Mouse (Mus musculus): Measurements from ENCODE around the gene Clec11a. TPM values are rescaled to one million over a fixed set of nuclear protein-coding genes. Genes with fewer than 3 reads are reported as not detected.
A peak's percentile ranks its signal among the peaks of the same experiment; 100 is the strongest.

Gene Clec11a
- total and polyA plus RNA-seq, 3 experiments = 0.33 to 0.39 TPM; not detected in 1

- no peaks in the 10 kb centered on the region for H3K9me3 ChIP-seq (replicated peaks; ENCODE audit: insufficient read depth, low read length)
- peak; percentile 49 for DNase-seq (ENCODE audit: low read depth, low spot score)
- no peaks in the 10 kb centered on the region for H3K27me3 ChIP-seq (ENCODE audit: control insufficient read depth in 1 of 2, insufficient read depth in 2 of 2, low read length in 2 of 2)
Observed at GRCm38 (mm10) chr7:44277250-44277622, 29.5 kb downstream of the Clec11a start.

GRCm38 (mm10) chr7:44276461-44277249 is 30.0 kb downstream of the Clec11a start:
- no peak overlapping the region for H3K4me3 ChIP-seq (ENCODE audit: control insufficient read depth in 1 of 2, insufficient read depth in 1 of 2, low read depth in 2 of 2, low read length in 2 of 2)
- H3K9ac ChIP-seq (ENCODE audit: control insufficient read depth, low read depth, low read length, poor library complexity, severe bottlenecking) = no peak overlapping the region
- H3K27me3 ChIP-seq (ENCODE audit: control insufficient read depth in 1 of 2, insufficient read depth in 2 of 2, low read length in 2 of 2) = no peaks in the 10 kb centered on the region
- H3K79me2 ChIP-seq (ENCODE audit: control insufficient read depth, insufficient read depth, low read length, poor library complexity) = no peaks in the 10 kb centered on the region
- no peaks in the 10 kb centered on the region for H3K4me1 ChIP-seq (ENCODE audit: control insufficient read depth in 1 of 2, insufficient read depth in 2 of 2, low read length in 2 of 2)
- H3K9me3 ChIP-seq (replicated peaks; ENCODE audit: insufficient read depth, low read length) = no peaks in the 10 kb centered on the region
- H3K36me3 ChIP-seq (ENCODE audit: control insufficient read depth in 1 of 2, insufficient read depth in 2 of 2, low read length in 2 of 2) = no peaks in the 10 kb centered on the region
- no peak for TF ChIP-seq USF2 (IDR thresholded peaks at IDR 0.05; ENCODE audit: borderline replicate concordance in 1 of 2, insufficient read depth in 1 of 2, low read depth in 1 of 2, low read length in 2 of 2)
- TF ChIP-seq MEF2A (IDR thresholded peaks at IDR 0.05; ENCODE audit: extremely low read depth, insufficient replicate concordance, low read depth, low read length, poor library complexity, severe bottlenecking) = no peak
- no peak for TF ChIP-seq ZMIZ1 (IDR thresholded peaks at IDR 0.05; ENCODE audit: low read depth, low read length)
- no peak for TF ChIP-seq MXI1 (IDR thresholded peaks at IDR 0.05; ENCODE audit: low read depth, low read length)
- no peak for TF ChIP-seq ETS1 (IDR thresholded peaks at IDR 0.05; ENCODE audit: low read depth, low read length)
- TF ChIP-seq MYC (IDR thresholded peaks at IDR 0.05; ENCODE audit: low read depth, low read length) = no peak
- TF ChIP-seq CHD2 (IDR thresholded peaks at IDR 0.05; ENCODE audit: low read length) = no peak
- TF ChIP-seq EP300 (IDR thresholded peaks at IDR 0.05; ENCODE audit: low read depth in 1 of 2, low read length in 2 of 2) = no peak
- no peak for TF ChIP-seq POLR2A (IDR thresholded peaks at IDR 0.05; ENCODE audit: control insufficient read depth in 1 of 2, insufficient read depth in 1 of 2, low read depth in 1 of 2, low read length in 2 of 2, poor library complexity in 1 of 2)
- TF ChIP-seq SMC3 (IDR thresholded peaks at IDR 0.05; ENCODE audit: low read depth, low read length) = no peak
- no peak for TF ChIP-seq KAT2A (conservative IDR thresholded peaks at IDR 0.05; ENCODE audit: low read depth, low read length)
- TF ChIP-seq CHD1 (IDR thresholded peaks at IDR 0.05; ENCODE audit: low read depth, low read length) = no peak
- no peak for DNase-seq (ENCODE audit: low read depth, low spot score)
- no peak overlapping the region for H3K27ac ChIP-seq (ENCODE audit: control insufficient read depth, low read depth, low read length)

More at GRCm38 (mm10) chr7:44277250-44277622, 29.5 kb downstream of the Clec11a start:
- no peaks in the 10 kb centered on the region for H3K36me3 ChIP-seq (ENCODE audit: control insufficient read depth in 1 of 2, insufficient read depth in 2 of 2, low read length in 2 of 2)
- no peaks in the 10 kb centered on the region for H3K4me1 ChIP-seq (ENCODE audit: control insufficient read depth in 1 of 2, insufficient read depth in 2 of 2, low read length in 2 of 2)
- H3K27ac ChIP-seq (ENCODE audit: control insufficient read depth, low read depth, low read length) = no peak overlapping the region
- H3K4me3 ChIP-seq (ENCODE audit: control insufficient read depth in 1 of 2, insufficient read depth in 1 of 2, low read depth in 2 of 2, low read length in 2 of 2) = no peak overlapping the region
- H3K9ac ChIP-seq (ENCODE audit: control insufficient read depth, low read depth, low read length, poor library complexity, severe bottlenecking) = no peak overlapping the region
- TF ChIP-seq TCF12 (IDR thresholded peaks at IDR 0.05; ENCODE audit: low read depth, low read length) (no peak), BHLHE40 (IDR thresholded peaks at IDR 0.05; ENCODE audit: borderline replicate concordance, low read depth, low read length) (no peak), KAT2A (conservative IDR thresholded peaks at IDR 0.05; ENCODE audit: low read depth, low read length) (no peak), TAL1 (IDR thresholded peaks at IDR 0.05; ENCODE audit: low read length) (no peak), SMC3 (IDR thresholded peaks at IDR 0.05; ENCODE audit: low read depth, low read length) (peak; percentile 66), CHD1 (IDR thresholded peaks at IDR 0.05; ENCODE audit: low read depth, low read length) (no peak), RAD21 (IDR thresholded peaks at IDR 0.05; ENCODE audit: low read depth, low read length) (peak; percentile 46), UBTF (IDR thresholded peaks at IDR 0.05; ENCODE audit: borderline replicate concordance, insufficient read depth, low read depth, low read length) (no peak), MYC (IDR thresholded peaks at IDR 0.05; ENCODE audit: low read depth, low read length) (no peak), EP300 (IDR thresholded peaks at IDR 0.05; ENCODE audit: low read depth in 1 of 2, low read length in 2 of 2) (no peak), MYB (IDR thresholded peaks at IDR 0.05; ENCODE audit: low read depth, low read length) (no peak), ZC3H11A (IDR thresholded peaks at IDR 0.05; ENCODE audit: low read depth, low read length) (peak; percentile 47), NRF1 (IDR thresholded peaks at IDR 0.05; ENCODE audit: insufficient read depth, low read depth, low read length, poor library complexity, severe bottlenecking) (no peak), CTCF (IDR thresholded peaks at IDR 0.05 in 2 of 3, conservative IDR thresholded peaks at IDR 0.05 in 1 of 3; ENCODE audit: control insufficient read depth in 1 of 3, insufficient read depth in 1 of 3, low read depth in 2 of 3, low read length in 3 of 3, poor library complexity in 1 of 3, severe bottlenecking in 1 of 3) (peak; percentile 42 to 61 (median 50))
- H3K79me2 ChIP-seq (ENCODE audit: control insufficient read depth, insufficient read depth, low read length, poor library complexity) = no peaks in the 10 kb centered on the region

Measured in MEL (cell line).